Mouse (Mus musculus) 3T3-L1 (cell line): ENCODE data around the gene Sec23b.

Experiments
- DNase-seq: peaks from one replicate; pipeline ENCODE4 v3.0.0-alpha.2; 2015; ENCODE audit warnings: low read depth, low spot score

Sec23b gene

GRCm38 (mm10) chr2:144599831-144600687 lies 44.0 kb downstream of the Sec23b start, which contains the start of gene Dtd1:
Gene Dtd1, plus strand, starts transcription at chr2:144599897.
- DNase-seq = peak; percentile 92

GRCm38 (mm10) chr2:144601576-144601975 lies 45.5 kb downstream of the Sec23b start:
- DNase-seq = no peak

GRCm38 (mm10) chr2:144613956-144614355 lies 57.9 kb downstream of the Sec23b start:
- no peak for DNase-seq

- DNase-seq = no peak
These were observed 61.2 kb downstream of the Sec23b start for GRCm38 (mm10) chr2:144617074-144617874.

- no peak for DNase-seq
These were observed 65.5 kb downstream of the Sec23b start for GRCm38 (mm10) chr2:144621491-144621890.

- DNase-seq = no peak
These were observed 77.5 kb downstream of the Sec23b start for GRCm38 (mm10) chr2:144633551-144633950.

GRCm38 (mm10) chr2:144634231-144634630 lies 78.2 kb downstream of the Sec23b start:
- DNase-seq = no peak

GRCm38 (mm10) chr2:144634729-144635128 lies 78.7 kb downstream of the Sec23b start:
- DNase-seq = no peak

GRCm38 (mm10) chr2:144635644-144636320 lies 79.8 kb downstream of the Sec23b start:
- peak; percentile 70 for DNase-seq

GRCm38 (mm10) chr2:144637204-144637603 lies 81.2 kb downstream of the Sec23b start:
- peak; percentile 22 for DNase-seq

GRCm38 (mm10) chr2:144637671-144638395 lies 81.8 kb downstream of the Sec23b start:
- DNase-seq = peak; percentile 56

- DNase-seq = peak; percentile 25
These were observed 82.7 kb downstream of the Sec23b start for GRCm38 (mm10) chr2:144638719-144639118.

GRCm38 (mm10) chr2:144640101-144640500 lies 84.1 kb downstream of the Sec23b start:
- no peak for DNase-seq
